Mouse (Mus musculus): Measurements from ENCODE around the gene Plau. TPM values are rescaled to one million over a fixed set of nuclear protein-coding genes. Genes with fewer than 3 reads are reported as not detected.
A peak's percentile ranks its signal among the peaks of the same experiment; 100 is the strongest.

Gene Plau
- total RNA-seq, 1 experiment from 2014 or later: not detected

- ATAC-seq (replicated peaks; ENCODE audit: insufficient number of reproducible peaks, low FRiP score, low TSS enrichment, poor library complexity, severe bottlenecking): no peak
These were observed 35.0 kb downstream of the Plau start for GRCm38 (mm10) chr14:20871495-20871894.

- peak; percentile 94 for ATAC-seq (replicated peaks; ENCODE audit: insufficient number of reproducible peaks, low FRiP score, low TSS enrichment, poor library complexity, severe bottlenecking)
These were observed 36.8 kb downstream of the Plau start for GRCm38 (mm10) chr14:20873307-20873706.

- ATAC-seq (replicated peaks; ENCODE audit: insufficient number of reproducible peaks, low FRiP score, low TSS enrichment, poor library complexity, severe bottlenecking): no peak
These were observed 37.5 kb downstream of the Plau start for GRCm38 (mm10) chr14:20873931-20874330.

GRCm38 (mm10) chr14:20884691-20885090 lies 48.2 kb downstream of the Plau start:
- no peak for ATAC-seq (replicated peaks; ENCODE audit: insufficient number of reproducible peaks, low FRiP score, low TSS enrichment, poor library complexity, severe bottlenecking)

GRCm38 (mm10) chr14:20885091-20885888 lies 48.8 kb downstream of the Plau start:
- peak; percentile 84 for ATAC-seq (replicated peaks; ENCODE audit: insufficient number of reproducible peaks, low FRiP score, low TSS enrichment, poor library complexity, severe bottlenecking)

- no peak for ATAC-seq (replicated peaks; ENCODE audit: insufficient number of reproducible peaks, low FRiP score, low TSS enrichment, poor library complexity, severe bottlenecking)
These were observed 49.8 kb downstream of the Plau start for GRCm38 (mm10) chr14:20886266-20886665.

GRCm38 (mm10) chr14:20887541-20888085 lies 51.2 kb downstream of the Plau start:
- ATAC-seq (replicated peaks; ENCODE audit: insufficient number of reproducible peaks, low FRiP score, low TSS enrichment, poor library complexity, severe bottlenecking): no peak

GRCm38 (mm10) chr14:20891941-20892402 lies 55.5 kb downstream of the Plau start:
- ATAC-seq (replicated peaks; ENCODE audit: insufficient number of reproducible peaks, low FRiP score, low TSS enrichment, poor library complexity, severe bottlenecking): peak; percentile 27; the same call in 1 of the 2 replicates

Other genes starting within 250 kb of the Plau start
- 0.57 to 5.1 TPM (median 2.0 TPM) in 3 replicates for gene Usp54, start 195.6 kb upstream of the Plau start, total RNA-seq (2017)
- 1.1 TPM in 1 of 3 replicates, not detected in the others for gene Myoz1, start 180.1 kb upstream of the Plau start, total RNA-seq (2017)
- gene Synpo2l, start 168.3 kb upstream of the Plau start, total RNA-seq (2017): not detected in 3 replicates
- gene Sec24c, start 162.4 kb upstream of the Plau start, total RNA-seq (2017): 156 to 200 TPM (median 191 TPM) in 3 replicates
- 5.0 to 9.7 TPM (median 8.2 TPM) in 3 replicates for gene Fut11, start 141.7 kb upstream of the Plau start, total RNA-seq (2017)
- 61.2 to 77.6 TPM (median 74.5 TPM) in 3 replicates for gene Chchd1, start 133.7 kb upstream of the Plau start, total RNA-seq (2017)
- gene Zswim8, start 129.1 kb upstream of the Plau start, total RNA-seq (2017): 36.0 to 67.6 TPM (median 60.8 TPM) in 3 replicates
- gene Ndst2, start 102.1 kb upstream of the Plau start, total RNA-seq (2017): 15.6 to 17.6 TPM (median 16.8 TPM) in 3 replicates
- gene Camk2g, start 42.6 kb upstream of the Plau start, total RNA-seq (2017): 36.4 to 81.1 TPM (median 62.3 TPM) in 3 replicates
- gene Vcl, start 92.7 kb downstream of the Plau start, total RNA-seq (2017): 51.9 to 56.2 TPM (median 52.1 TPM) in 3 replicates
- gene Ap3m1, start 215.8 kb downstream of the Plau start, total RNA-seq (2017): 22.6 to 57.8 TPM (median 41.4 TPM) in 3 replicates
- 17.1 to 47.3 TPM (median 39.0 TPM) in 3 replicates for gene Adk, start 215.9 kb downstream of the Plau start, total RNA-seq (2017)